Mouse (Mus musculus) stomach, embryonic 16.5 days (tissue): ENCODE data around the gene Maip1. TPM values are rescaled to one million over a fixed set of nuclear protein-coding genes. Genes with fewer than 3 reads are reported as not detected.
A peak's percentile ranks its signal among the peaks of the same experiment; 100 is the strongest.

Experiments
- ATAC-seq: fragments of 200-750 bp; cut with Nextera tagmentation; 2 replicates; pipeline ENCODE4 v1.8.0; 2017; ENCODE audit warnings: moderate number of reproducible peaks, moderate TSS enrichment; ENCODE audit not compliant: insufficient read depth, low FRiP score
- H3K27ac ChIP-seq: fragments of 300-500 bp; sonication (generic); 2 replicates; pipeline ENCODE4 v1.5.1; 2014; ENCODE audit warnings: low read length
- H3K27me3 ChIP-seq: fragments of 300-500 bp; sonication (generic); 2 replicates; pipeline ENCODE4 v1.6.1; 2014; ENCODE audit warnings: low read length, control low read depth, mixed read lengths; ENCODE audit not compliant: control insufficient read depth, insufficient read depth
- H3K36me3 ChIP-seq: fragments of 300-500 bp; sonication (generic); 2 replicates; pipeline ENCODE4 v1.6.1; 2014; ENCODE audit warnings: low read length; ENCODE audit not compliant: control insufficient read depth, insufficient read depth
- H3K4me1 ChIP-seq: fragments of 300-500 bp; sonication (generic); 2 replicates; pipeline ENCODE4 v1.6.1; 2014; ENCODE audit warnings: low read length, control low read depth, mixed read lengths; ENCODE audit not compliant: control insufficient read depth, insufficient read depth
- H3K4me2 ChIP-seq: fragments of 300-500 bp; sonication (generic); 2 replicates; pipeline ENCODE4 v1.6.1; 2014; ENCODE audit warnings: low read depth, low read length, mixed read lengths
- H3K4me3 ChIP-seq: fragments of 300-500 bp; sonication (generic); replicated peaks from 2 replicates; pipeline ENCODE4 v1.5.1; 2014; ENCODE audit warnings: mild to moderate bottlenecking, low read length
- H3K9ac ChIP-seq: fragments of 300-500 bp; sonication (generic); 2 replicates; pipeline ENCODE4 v1.6.1; 2014; ENCODE audit warnings: low read length
- H3K9me3 ChIP-seq: fragments of 300-500 bp; sonication (generic); replicated peaks from 2 replicates; pipeline ENCODE4 v1.6.1; 2016; ENCODE audit warnings: low read length, control low read depth; ENCODE audit not compliant: control insufficient read depth
- WGBS: fragments of 180-500 bp; shearing (Covaris S2); extraction: QIAGEN DNeasy Blood & Tissue Kit; methylation state at CpG from one replicate; pipeline ENCODE4 v1.1.7; 2014; 5-methylcytosine and 5-hydroxymethylcytosine counted together
- polyA plus RNA-seq: library from polyadenylated mRNA; unstranded; fragments of >200 nt; fragmentation: Nextera tagmentation; extraction: Ambion mirVana; gene quantifications from 2 replicates; pipeline ENCODE4 v1.2.1, GENCODE M21; 2015

Maip1 gene
- polyA plus RNA-seq, 1 experiment from 2014 or later, result 17.1 TPM

DNA sequence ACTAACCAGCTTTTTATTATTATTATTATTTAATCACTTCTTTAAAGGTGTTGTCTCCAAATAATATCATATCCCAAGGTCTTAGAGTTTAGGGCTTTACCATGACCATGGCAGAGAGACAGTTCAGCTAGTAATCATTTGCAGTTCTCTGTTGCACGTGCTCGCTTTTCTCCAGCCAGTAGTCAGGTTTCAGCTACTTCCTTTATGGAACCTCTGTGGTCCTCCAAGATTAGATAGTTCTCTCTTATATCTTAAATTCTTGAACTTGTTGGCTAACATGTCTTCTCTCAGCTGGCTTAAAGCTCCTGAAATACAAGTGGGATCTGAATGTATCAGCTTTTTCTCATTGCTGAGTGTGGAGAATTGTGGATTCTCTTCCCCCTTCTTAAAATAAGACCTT, 2.9 kb downstream of the Maip1 start:
- WGBS, result 85% methylated on average over 2 of the region's 2 CpGs
- Histone ChIP-seq H3K27ac (no peak overlapping the region), H3K4me3 (no peak overlapping the region), H3K27me3 (no peaks in the 10 kb centered on the region), H3K9me3 (no peaks in the 10 kb centered on the region), H3K4me2 (0 out of 2 replicates have a peak overlapping the region, but pooled peaks have one; percentile 74), H3K4me1 (peaks cover 19% of the 10 kb centered on the region), H3K9ac (no peak overlapping the region), H3K36me3 (peaks cover 3% of the 10 kb centered on the region; the same call in 1 of the 2 replicates)
- no peak for ATAC-seq

DNA sequence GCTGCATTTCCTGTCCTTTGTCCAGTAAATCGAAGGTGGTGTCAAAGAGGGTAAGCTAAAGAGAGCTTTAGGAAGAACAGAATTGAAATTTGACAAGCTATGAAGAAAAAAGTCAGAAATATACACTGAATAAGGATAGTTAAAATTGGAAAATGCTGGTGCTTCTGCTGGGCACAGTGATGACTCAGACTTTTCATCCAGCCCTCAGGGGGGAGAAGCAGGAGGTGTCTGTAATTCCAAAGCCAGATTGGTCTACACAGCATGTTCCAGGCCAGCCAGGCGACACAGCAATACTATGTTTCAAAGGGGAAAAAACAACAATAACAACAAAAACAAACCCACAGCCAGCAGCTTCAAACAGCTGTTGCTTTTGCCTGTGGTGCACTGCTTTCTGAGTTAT, 7.3 kb downstream of the Maip1 start:
- Histone ChIP-seq H3K27me3 (no peaks in the 10 kb centered on the region), H3K4me1 (peaks cover 6% of the 10 kb centered on the region; the same call in 1 of the 2 replicates), H3K9me3 (0 out of 2 replicates have a peak, but pooled peaks cover 3% of the 10 kb centered on the region), H3K9ac (no peak overlapping the region), H3K4me3 (no peak overlapping the region), H3K27ac (no peak overlapping the region), H3K4me2 (no peak overlapping the region), H3K36me3 (peaks cover 15% of the 10 kb centered on the region; the same call in 1 of the 2 replicates)
- no peak for ATAC-seq
- 94% methylated on average over 2 of the region's 2 CpGs for WGBS

DNA sequence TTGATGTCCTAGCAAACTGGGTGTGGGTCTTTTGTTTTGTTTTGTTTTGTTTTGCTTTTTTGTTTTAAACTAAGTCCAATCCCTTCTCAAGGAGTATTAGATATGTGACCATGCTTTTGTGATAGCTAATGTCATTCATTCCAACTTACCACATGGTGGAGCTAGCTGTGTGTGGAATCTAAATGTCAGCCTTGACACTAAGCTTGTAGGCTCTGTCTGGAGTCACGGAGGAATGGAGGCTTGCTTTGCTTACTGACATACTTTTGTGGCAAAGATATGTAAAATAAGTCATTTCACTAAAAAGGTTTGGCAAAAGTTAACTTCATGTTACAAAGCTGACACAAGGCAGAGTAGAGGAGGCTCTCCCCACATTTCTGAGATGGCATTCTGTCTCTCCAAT, 17.6 kb downstream of the Maip1 start:
- no peak overlapping the region for H3K4me3 ChIP-seq
- no peaks in the 10 kb centered on the region for H3K4me1 ChIP-seq
- H3K27ac ChIP-seq, result no peak overlapping the region
- ATAC-seq, result no peak
- no peaks in the 10 kb centered on the region for H3K27me3 ChIP-seq
- WGBS, result 3% methylated on average over 1 of the region's 1 CpGs
- no peaks in the 10 kb centered on the region for H3K36me3 ChIP-seq
- no peaks in the 10 kb centered on the region for H3K9me3 ChIP-seq
- no peak overlapping the region for H3K4me2 ChIP-seq
- no peak overlapping the region for H3K9ac ChIP-seq

DNA sequence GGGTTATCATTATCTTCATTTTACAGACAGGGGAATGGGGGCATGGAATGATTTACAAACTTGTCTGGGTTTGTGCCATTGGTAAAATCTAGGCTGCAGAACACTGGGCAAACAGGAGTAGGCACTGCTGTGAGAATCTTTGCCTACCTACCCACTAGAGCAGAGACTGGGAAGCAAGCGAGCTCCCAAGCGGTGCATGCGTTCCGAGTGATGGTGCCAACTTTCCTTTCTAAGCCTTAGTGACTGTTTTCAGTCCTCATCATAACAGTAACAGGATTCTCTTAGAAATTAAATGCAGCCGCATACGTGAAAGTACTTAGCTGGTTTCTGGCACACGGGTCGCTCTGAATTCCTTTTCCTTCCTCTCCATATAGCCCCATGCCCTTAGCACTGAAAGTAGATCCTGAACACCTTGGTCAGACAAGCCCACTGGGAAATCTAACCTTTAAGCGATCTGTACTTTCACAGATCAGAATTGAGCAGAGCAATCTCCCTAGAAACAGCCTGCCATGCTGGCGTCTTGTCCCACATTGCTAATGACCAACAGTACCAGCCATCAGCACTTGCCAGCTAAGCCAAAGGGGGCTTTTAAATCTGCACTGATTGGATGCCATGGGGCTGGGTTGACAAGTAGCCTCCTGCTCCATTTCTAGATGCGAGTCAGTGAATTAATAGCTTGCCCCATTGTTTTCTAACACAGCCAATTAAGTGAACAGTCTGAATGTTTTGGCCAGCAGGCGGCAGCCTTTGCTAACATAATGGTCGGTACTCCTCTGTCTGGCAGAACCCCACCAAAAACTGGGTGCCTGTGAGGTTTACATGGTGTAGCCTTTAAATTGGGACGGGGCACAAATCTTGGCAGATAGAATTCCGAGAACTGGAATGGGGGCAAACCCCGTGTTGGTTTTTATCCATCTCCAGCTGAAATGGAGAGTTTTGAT, 22.5 kb downstream of the Maip1 start:
- H3K27me3 ChIP-seq, result no peaks in the 10 kb centered on the region
- 53% methylated on average over 16 of the region's 16 CpGs for WGBS
- peak overlapping the region; percentile 21; the same call in 1 of the 2 replicates for H3K4me3 ChIP-seq
- no peak overlapping the region; the same call in 1 of the 2 replicates for H3K27ac ChIP-seq
- no peaks in the 10 kb centered on the region for H3K9me3 ChIP-seq
- ATAC-seq, result peak; percentile 72
- H3K4me1 ChIP-seq, result 0 out of 2 replicates have a peak, but pooled peaks cover 2% of the 10 kb centered on the region
- peak overlapping the region; percentile 40; the same call in 1 of the 2 replicates for H3K4me2 ChIP-seq
- 0 out of 2 replicates have a peak overlapping the region, but pooled peaks have one; percentile 33 for H3K9ac ChIP-seq
- no peaks in the 10 kb centered on the region for H3K36me3 ChIP-seq

DNA sequence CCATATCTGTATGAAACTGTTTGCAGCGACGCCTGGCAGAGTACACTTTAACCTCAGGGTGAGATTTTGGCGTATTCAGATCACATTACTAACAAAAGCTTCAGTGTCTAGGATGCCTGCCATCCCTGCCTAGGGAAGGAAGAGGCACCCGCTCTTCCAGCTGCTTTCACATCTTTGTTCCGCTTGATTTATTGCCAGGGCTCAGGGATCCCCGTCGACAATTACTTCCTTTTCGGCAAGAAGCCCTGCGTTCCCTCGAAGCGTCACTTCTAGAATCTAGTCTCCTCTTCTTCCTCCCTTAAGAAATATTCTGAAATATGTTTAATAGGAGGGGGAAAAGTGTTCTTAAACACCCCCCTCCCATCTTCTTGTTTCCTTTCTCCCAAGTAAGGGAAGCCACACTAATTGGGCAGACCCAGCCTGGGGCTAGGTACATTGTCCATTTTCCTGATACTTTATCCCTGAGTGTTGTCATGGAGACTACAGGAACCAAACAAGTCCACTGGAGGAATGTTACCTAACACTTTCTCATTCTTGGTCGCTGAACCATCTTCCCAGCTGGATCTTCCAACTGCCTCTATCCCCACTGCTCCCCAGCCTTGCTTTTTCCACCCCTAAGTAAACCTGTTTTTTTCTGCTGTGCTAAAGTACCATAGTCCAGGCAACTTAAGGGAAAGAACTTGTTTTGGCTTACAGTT, 23.8 kb downstream of the Maip1 start:
- no peak overlapping the region for H3K4me3 ChIP-seq

DNA sequence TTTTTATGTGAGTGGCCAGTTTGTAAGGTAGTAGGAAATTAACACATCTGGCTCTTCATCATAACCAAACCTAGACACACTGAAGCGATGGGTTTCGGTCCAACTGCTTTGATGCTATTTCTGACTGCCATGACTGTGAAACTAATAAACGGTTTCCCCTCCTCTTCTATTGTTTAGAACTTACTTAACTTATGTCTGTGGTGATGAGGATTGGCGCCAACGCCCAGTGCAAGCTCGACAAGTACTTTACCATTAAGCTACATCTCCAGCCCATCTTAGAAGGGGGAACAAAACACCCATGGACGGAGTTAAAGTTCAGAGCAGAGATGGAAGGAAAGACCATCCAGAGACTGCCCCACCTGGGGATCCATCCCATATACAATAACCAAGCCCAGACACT, 27.0 kb downstream of the Maip1 start:
- Histone ChIP-seq H3K27me3 (no peaks in the 10 kb centered on the region), H3K4me2 (no peak overlapping the region), H3K4me1 (peaks cover 13% of the 10 kb centered on the region), H3K4me3 (no peak overlapping the region), H3K9ac (no peak overlapping the region), H3K27ac (no peak overlapping the region), H3K9me3 (no peaks in the 10 kb centered on the region), H3K36me3 (no peaks in the 10 kb centered on the region)
- 92% methylated on average over 7 of the region's 7 CpGs for WGBS
- ATAC-seq, result no peak

More for the DNA sequence above, 23.8 kb downstream of the Maip1 start:
- H3K27me3 ChIP-seq, result no peaks in the 10 kb centered on the region
- ATAC-seq, result no peak
- H3K27ac ChIP-seq, result no peak overlapping the region
- H3K36me3 ChIP-seq, result no peaks in the 10 kb centered on the region
- H3K9me3 ChIP-seq, result no peaks in the 10 kb centered on the region
- WGBS, result 18% methylated on average over 12 of the region's 12 CpGs
- H3K4me2 ChIP-seq, result peak overlapping the region; percentile 39
- no peak overlapping the region for H3K9ac ChIP-seq
- H3K4me1 ChIP-seq, result 0 out of 2 replicates have a peak, but pooled peaks cover 2% of the 10 kb centered on the region

DNA sequence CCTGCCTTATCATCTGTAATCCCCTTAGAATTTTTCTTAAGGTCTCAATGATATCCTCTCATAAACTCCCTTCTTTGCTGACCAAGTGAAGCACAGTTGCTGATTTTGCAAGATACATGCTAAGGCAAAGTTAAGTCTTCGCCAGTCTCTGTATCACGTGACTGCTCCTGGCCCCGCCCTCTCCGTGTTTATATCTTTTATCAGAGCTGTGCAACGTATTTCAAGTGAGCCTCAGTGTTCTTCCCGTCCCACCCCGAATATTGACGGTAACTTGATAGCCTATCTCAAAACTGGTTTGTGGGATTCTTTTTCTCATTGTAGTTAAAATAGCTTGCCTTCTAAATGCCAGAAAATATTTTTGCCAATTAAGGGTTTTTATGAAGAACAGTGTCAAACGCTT, 30.3 kb downstream of the Maip1 start:
- Histone ChIP-seq H3K9ac (peak overlapping the region; percentile 60), H3K27ac (peak overlapping the region; percentile 88), H3K4me1 (peaks cover 16% of the 10 kb centered on the region), H3K9me3 (no peaks in the 10 kb centered on the region), H3K4me2 (peak overlapping the region; percentile 58), H3K27me3 (no peaks in the 10 kb centered on the region), H3K4me3 (peak overlapping the region; percentile 36), H3K36me3 (no peaks in the 10 kb centered on the region)
- ATAC-seq, result peak; percentile 76; the same call in 1 of the 2 replicates
- WGBS, result 15% methylated on average over 9 of the region's 9 CpGs

DNA sequence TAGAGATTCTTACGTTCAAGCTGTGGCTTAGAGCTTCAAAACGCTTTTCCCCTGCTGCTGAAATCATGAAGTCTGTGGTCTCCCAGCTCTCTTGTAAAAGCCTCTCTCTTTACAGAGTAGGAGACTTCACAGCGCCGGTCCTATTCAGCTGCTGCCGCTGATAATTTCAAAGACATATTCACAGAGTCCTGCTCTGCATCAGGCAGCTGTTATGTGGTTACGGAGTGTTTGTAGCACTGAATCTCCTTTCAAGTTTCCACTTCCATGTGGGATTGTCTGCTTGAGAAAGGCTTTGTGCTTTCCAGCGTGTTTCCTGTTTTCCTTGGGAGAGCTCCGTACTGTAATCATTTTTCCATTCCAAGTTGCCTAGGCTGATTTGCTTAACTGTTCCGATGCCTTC, 30.8 kb downstream of the Maip1 start:
- peak; percentile 58; the same call in 1 of the 2 replicates for ATAC-seq
- Histone ChIP-seq H3K9ac (peak overlapping the region; percentile 60), H3K36me3 (no peaks in the 10 kb centered on the region), H3K27ac (peak overlapping the region; percentile 88), H3K27me3 (no peaks in the 10 kb centered on the region), H3K4me2 (peak overlapping the region; percentile 58), H3K9me3 (no peaks in the 10 kb centered on the region), H3K4me3 (peak overlapping the region; percentile 36), H3K4me1 (peaks cover 16% of the 10 kb centered on the region)
- 26% methylated on average over 9 of the region's 9 CpGs for WGBS

DNA sequence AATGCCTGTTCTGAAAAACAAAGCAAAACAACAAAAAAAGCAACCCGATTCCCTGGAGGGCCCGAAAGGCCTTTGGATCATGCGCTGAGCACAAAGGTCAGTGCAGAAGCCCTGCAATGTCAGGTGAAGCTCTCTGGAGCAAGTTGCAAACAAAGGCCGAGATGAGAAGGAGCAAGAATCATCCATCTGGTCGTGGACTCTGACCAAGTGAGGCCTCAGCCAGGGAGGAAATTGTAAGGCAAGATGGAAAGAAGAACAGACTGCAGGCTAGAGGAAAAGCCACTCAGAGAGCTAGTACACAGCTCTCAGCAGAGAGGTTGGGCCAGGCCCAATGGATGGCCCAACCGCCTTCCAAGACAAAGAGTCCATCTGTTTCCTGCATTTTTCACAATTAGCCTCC, 32.9 kb downstream of the Maip1 start:
- ATAC-seq, result no peak
- Histone ChIP-seq H3K27me3 (no peaks in the 10 kb centered on the region), H3K36me3 (no peaks in the 10 kb centered on the region), H3K27ac (no peak overlapping the region), H3K9me3 (no peaks in the 10 kb centered on the region), H3K9ac (no peak overlapping the region), H3K4me1 (peaks cover 16% of the 10 kb centered on the region), H3K4me3 (no peak overlapping the region), H3K4me2 (no peak overlapping the region)
- WGBS, result 77% methylated on average over 6 of the region's 6 CpGs
